Mouse (Mus musculus): ENCODE data around the gene Timeless. TPM values are rescaled to one million over a fixed set of nuclear protein-coding genes. Genes with fewer than 3 reads are reported as not detected.
A peak's percentile ranks its signal among the peaks of the same experiment; 100 is the strongest.
"Not testable (repeated sequence)": the region's sequence is repeated elsewhere in the genome, so short reads cannot be mapped to it uniquely, and the experiment has no call there.

Timeless gene
- total RNA-seq (2021): 1 to 10 TPM; 2.0 to 3.5 TPM
- long read RNA-seq, experiment 1, partial matches to known transcripts: 2 of 2 reads
- long read RNA-seq, experiment 1, other reads (novel, unspliced or antisense): 0 of 2 reads
- long read RNA-seq, experiment 2, partial matches to known transcripts: 1 of 2 reads
- long read RNA-seq, experiment 2, other reads (novel, unspliced or antisense): 1 of 2 reads

- DNase-seq: peak; percentile 85
These were observed at the start of gene Timeless for GRCm38 (mm10) chr10:128231697-128232419. Gene Timeless, plus strand, starts transcription at chr10:128232065.

- no peak for DNase-seq
These were observed 47.6 kb upstream of the Timeless start for GRCm38 (mm10) chr10:128184296-128184695.

- DNase-seq: no peak
These were observed 46.5 kb upstream of the Timeless start for GRCm38 (mm10) chr10:128185277-128185940.

GRCm38 (mm10) chr10:128185959-128186358 lies 45.9 kb upstream of the Timeless start:
- DNase-seq: peak; percentile 53

GRCm38 (mm10) chr10:128187181-128187605 lies 44.7 kb upstream of the Timeless start:
- no peak for DNase-seq

GRCm38 (mm10) chr10:128188242-128188877 lies 43.5 kb upstream of the Timeless start:
- DNase-seq: peak; percentile 26

- DNase-seq: no peak
These were observed 40.4 kb upstream of the Timeless start for GRCm38 (mm10) chr10:128191472-128191871.

- not testable (repeated sequence) for DNase-seq
These were observed 39.7 kb upstream of the Timeless start for GRCm38 (mm10) chr10:128192030-128192766.

GRCm38 (mm10) chr10:128193113-128193512 lies 38.8 kb upstream of the Timeless start:
- DNase-seq: no peak

- DNase-seq: peak; percentile 96
These were observed 37.8 kb upstream of the Timeless start, which contains the start of gene Gls2 for GRCm38 (mm10) chr10:128194024-128194550. Gene Gls2, plus strand, starts transcription at chr10:128194457.

GRCm38 (mm10) chr10:128194551-128195461 lies 37.1 kb upstream of the Timeless start:
- DNase-seq: no peak

- no peak for DNase-seq
These were observed 30.0 kb upstream of the Timeless start for GRCm38 (mm10) chr10:128201856-128202255.

GRCm38 (mm10) chr10:128204941-128205340 lies 26.9 kb upstream of the Timeless start:
- no peak for DNase-seq

GRCm38 (mm10) chr10:128208326-128208725 lies 23.5 kb upstream of the Timeless start:
- DNase-seq: no peak

GRCm38 (mm10) chr10:128209311-128210009 lies 22.4 kb upstream of the Timeless start:
- no peak for DNase-seq

- DNase-seq: no peak
These were observed 21.7 kb upstream of the Timeless start for GRCm38 (mm10) chr10:128210131-128210530.

- DNase-seq: no peak
These were observed 20.9 kb upstream of the Timeless start for GRCm38 (mm10) chr10:128210954-128211353.

GRCm38 (mm10) chr10:128211390-128212108 lies 20.3 kb upstream of the Timeless start, which contains the start of gene Spryd4:
Gene Spryd4, minus strand, starts transcription at chr10:128211807.
- peak; percentile 88 for DNase-seq

- no peak for DNase-seq
These were observed 19.7 kb upstream of the Timeless start for GRCm38 (mm10) chr10:128212148-128212547.

Measured in gastrocnemius, postnatal 25 days (tissue).